Mouse (Mus musculus) liver, embryonic 12.5 days (tissue): ENCODE data around the gene Slc35g2. TPM values are rescaled to one million over a fixed set of nuclear protein-coding genes. Genes with fewer than 3 reads are reported as not detected.

Experiments
- ATAC-seq: fragments of 200-750 bp; cut with Nextera tagmentation; 2 replicates; pipeline ENCODE4 v1.8.0; 2017; ENCODE audit warnings: moderate number of reproducible peaks, mild to moderate bottlenecking, moderate library complexity
- H3K27ac ChIP-seq: fragments of 300-500 bp; sonication (generic); 2 replicates; pipeline ENCODE4 v1.5.1; 2016; ENCODE audit warnings: mild to moderate bottlenecking
- H3K27me3 ChIP-seq: fragments of 300-500 bp; sonication (generic); replicated peaks from 2 replicates; pipeline ENCODE4 v1.6.1; 2016; ENCODE audit warnings: mild to moderate bottlenecking, moderate library complexity
- H3K36me3 ChIP-seq: fragments of 300-500 bp; sonication (generic); 2 replicates; pipeline ENCODE4 v1.6.1; 2016; ENCODE audit warnings: mild to moderate bottlenecking, moderate library complexity
- H3K4me1 ChIP-seq: fragments of 300-500 bp; sonication (generic); 2 replicates; pipeline ENCODE4 v1.6.1; 2016
- H3K4me2 ChIP-seq: fragments of 300-500 bp; sonication (generic); 2 replicates; pipeline ENCODE4 v1.6.1; 2016; ENCODE audit warnings: mild to moderate bottlenecking, moderate library complexity
- H3K4me3 ChIP-seq: fragments of 300-500 bp; sonication (generic); 2 replicates; pipeline ENCODE4 v1.5.1; 2016; ENCODE audit warnings: mild to moderate bottlenecking, moderate library complexity
- H3K9ac ChIP-seq: fragments of 300-500 bp; sonication (generic); 2 replicates; pipeline ENCODE4 v1.6.1; 2016; ENCODE audit warnings: mild to moderate bottlenecking, moderate library complexity
- H3K9me3 ChIP-seq: fragments of 300-500 bp; sonication (generic); replicated peaks from 2 replicates; pipeline ENCODE4 v1.6.1; 2016; ENCODE audit warnings: mild to moderate bottlenecking, moderate library complexity
- WGBS: fragments of 180-500 bp; shearing (Covaris S2); methylation state at CpG from one replicate; pipeline ENCODE4 v1.1.7; 2016; ENCODE audit not compliant: insufficient replicate concordance; 5-methylcytosine and 5-hydroxymethylcytosine counted together
- polyA plus RNA-seq: library from polyadenylated mRNA; unstranded; fragments of >200 nt; fragmentation: Nextera tagmentation; extraction: Ambion mirVana; gene quantifications from 2 replicates; pipeline ENCODE4 v1.2.1, GENCODE M21; 2016

The Slc35g2 gene
- polyA plus RNA-seq, 1 experiment from 2014 or later: 1.5 TPM

GRCm38 (mm10) chr9:100582883-100583575, 12.1 kb upstream of the Slc35g2 start:
- H3K36me3 ChIP-seq: no peaks in the 10 kb centered on the region
- ATAC-seq: no peak
- no peaks in the 10 kb centered on the region for H3K9me3 ChIP-seq
- 49% methylated on average over 13 of the region's 13 CpGs for whole genome bisulfite sequencing
- H3K9ac ChIP-seq: no peak overlapping the region
- H3K27me3 ChIP-seq: no peaks in the 10 kb centered on the region
- H3K4me1 ChIP-seq: peaks cover 12% of the 10 kb centered on the region; the same call in 1 of the 2 replicates
- no peak overlapping the region for H3K4me3 ChIP-seq
- no peak overlapping the region for H3K4me2 ChIP-seq
- H3K27ac ChIP-seq: no peak overlapping the region

DNA sequence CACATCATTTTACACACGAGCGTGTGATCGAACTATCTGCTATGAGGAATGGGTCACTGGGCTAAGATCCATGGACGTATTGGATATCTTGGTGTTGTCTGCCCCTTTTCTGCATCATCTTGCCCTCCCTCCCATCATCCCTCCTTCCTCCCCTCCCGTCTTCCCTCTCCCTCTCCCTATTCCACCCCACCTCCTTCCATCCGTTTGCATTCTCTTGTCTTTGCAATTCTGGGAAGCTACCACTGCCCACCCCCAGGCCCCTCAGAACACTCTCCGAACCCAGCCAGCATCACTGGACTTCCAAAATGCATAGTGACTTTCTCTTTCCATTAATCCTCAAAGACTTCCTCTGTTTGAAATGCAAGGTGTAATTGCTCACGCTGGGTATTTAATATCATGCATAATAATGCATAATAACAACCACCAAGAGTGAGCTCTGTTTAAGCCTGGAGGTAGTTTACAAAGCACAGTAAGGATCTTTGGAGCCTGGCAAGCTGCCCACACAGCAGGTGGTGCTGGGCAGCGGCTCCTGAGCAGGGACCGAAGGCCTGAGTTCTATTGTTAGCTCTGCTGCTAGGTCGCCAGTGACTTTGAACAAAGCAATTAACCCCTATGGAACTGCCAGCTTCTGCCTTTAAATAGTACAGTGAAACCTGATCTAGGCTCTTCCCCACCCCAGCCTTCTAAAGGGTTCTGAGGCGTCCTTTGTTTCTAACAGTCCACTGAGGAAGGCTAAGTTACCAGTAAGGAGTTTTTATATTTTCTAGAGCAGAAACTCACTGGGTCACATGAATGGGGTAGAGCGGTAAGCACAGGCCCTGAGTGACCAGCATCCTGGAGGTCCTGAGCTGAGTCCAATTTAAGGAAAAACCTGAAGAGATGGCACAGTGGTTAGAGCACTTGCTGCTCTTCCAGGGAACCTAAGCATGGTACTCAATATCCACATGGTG, 10.9 kb upstream of the Slc35g2 start:
- Histone ChIP-seq H3K4me3 (no peak overlapping the region), H3K9ac (no peak overlapping the region), H3K27ac (no peak overlapping the region), H3K27me3 (no peaks in the 10 kb centered on the region), H3K4me1 (peaks cover 12% of the 10 kb centered on the region; the same call in 1 of the 2 replicates), H3K4me2 (no peak overlapping the region), H3K36me3 (no peaks in the 10 kb centered on the region), H3K9me3 (no peaks in the 10 kb centered on the region)
- WGBS: 62% methylated on average over 13 of the region's 13 CpGs
- ATAC-seq: no peak

GRCm38 (mm10) chr9:100580196-100580740, 9.4 kb upstream of the Slc35g2 start:
- ATAC-seq: no peak
- Histone ChIP-seq H3K9ac (no peak overlapping the region), H3K4me2 (no peak overlapping the region)

DNA sequence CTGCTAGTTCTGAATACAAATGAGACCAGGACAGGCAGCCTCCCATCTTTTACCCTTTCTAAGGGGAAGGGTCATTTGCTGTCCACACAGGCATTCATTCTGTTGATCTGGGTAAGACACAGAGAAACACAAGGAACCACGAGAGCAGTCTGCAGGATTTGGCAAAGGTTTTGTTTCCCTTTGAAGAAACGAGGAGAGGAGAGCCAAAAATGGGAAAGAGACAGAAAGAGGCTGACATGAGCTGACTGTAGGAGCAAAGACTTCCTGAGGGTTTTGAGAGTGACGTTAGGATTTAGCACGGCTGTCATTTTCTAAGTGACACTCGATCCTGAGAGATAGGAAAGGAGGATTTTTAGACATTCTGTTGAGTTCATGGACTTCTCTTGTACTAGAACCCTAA, 3.1 kb upstream of the Slc35g2 start:
- no peak overlapping the region for H3K4me3 ChIP-seq
- H3K36me3 ChIP-seq: no peaks in the 10 kb centered on the region
- peaks cover 36% of the 10 kb centered on the region for H3K27me3 ChIP-seq
- no peak for ATAC-seq
- no peak overlapping the region for H3K9ac ChIP-seq
- no peak overlapping the region for H3K4me2 ChIP-seq
- 46% methylated on average over 5 of the region's 5 CpGs for WGBS
- H3K27ac ChIP-seq: no peak overlapping the region
- H3K9me3 ChIP-seq: no peaks in the 10 kb centered on the region
- peaks cover 9% of the 10 kb centered on the region; the same call in 1 of the 2 replicates for H3K4me1 ChIP-seq

More at GRCm38 (mm10) chr9:100580196-100580740, 9.4 kb upstream of the Slc35g2 start:
- H3K36me3 ChIP-seq: no peaks in the 10 kb centered on the region
- 65% methylated on average over 20 of the region's 20 CpGs for WGBS
- no peaks in the 10 kb centered on the region for H3K9me3 ChIP-seq
- peaks cover 12% of the 10 kb centered on the region; the same call in 1 of the 2 replicates for H3K4me1 ChIP-seq
- H3K27ac ChIP-seq: no peak overlapping the region
- H3K27me3 ChIP-seq: no peaks in the 10 kb centered on the region
- no peak overlapping the region for H3K4me3 ChIP-seq

DNA sequence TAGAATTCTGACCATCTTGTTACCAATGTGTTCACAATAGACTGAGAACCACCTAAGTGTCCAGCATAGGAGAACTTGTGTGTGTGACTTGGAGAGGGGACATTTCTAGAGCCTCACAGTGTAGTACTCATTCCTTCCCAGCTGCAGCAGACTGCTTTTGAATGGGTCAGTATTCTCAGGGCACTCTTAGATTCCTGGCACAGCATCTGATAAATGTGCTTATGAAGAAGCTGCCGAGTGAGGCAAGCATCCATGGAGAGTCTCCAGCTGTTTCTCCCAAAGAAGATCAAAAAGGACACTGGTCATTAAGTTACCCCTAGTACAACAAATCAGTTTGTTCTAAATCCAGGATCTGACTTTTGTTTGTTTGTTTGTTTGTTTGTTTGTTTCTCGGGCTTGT, 2.4 kb upstream of the Slc35g2 start:
- Histone ChIP-seq H3K9me3 (no peaks in the 10 kb centered on the region), H3K4me3 (no peak overlapping the region), H3K27me3 (peaks cover 40% of the 10 kb centered on the region), H3K9ac (no peak overlapping the region), H3K4me1 (peaks cover 9% of the 10 kb centered on the region; the same call in 1 of the 2 replicates), H3K4me2 (no peak overlapping the region), H3K36me3 (no peaks in the 10 kb centered on the region), H3K27ac (no peak overlapping the region)
- 60% methylated on average over 2 of the region's 2 CpGs for WGBS
- no peak for ATAC-seq

- peak overlapping the region; percentile 76 for H3K4me2 ChIP-seq
- H3K4me1 ChIP-seq: peaks cover 9% of the 10 kb centered on the region; the same call in 1 of the 2 replicates
- H3K27me3 ChIP-seq: peaks cover 40% of the 10 kb centered on the region
- no peaks in the 10 kb centered on the region for H3K9me3 ChIP-seq
- ATAC-seq: no peak
- no peak overlapping the region for H3K4me3 ChIP-seq
- no peak overlapping the region for H3K9ac ChIP-seq
- no peak overlapping the region for H3K27ac ChIP-seq
- no peaks in the 10 kb centered on the region for H3K36me3 ChIP-seq
- 64% methylated on average over 1 of the region's 1 CpGs for WGBS
Measured at GRCm38 (mm10) chr9:100571511-100571910, 621 bp upstream of the Slc35g2 start.

DNA sequence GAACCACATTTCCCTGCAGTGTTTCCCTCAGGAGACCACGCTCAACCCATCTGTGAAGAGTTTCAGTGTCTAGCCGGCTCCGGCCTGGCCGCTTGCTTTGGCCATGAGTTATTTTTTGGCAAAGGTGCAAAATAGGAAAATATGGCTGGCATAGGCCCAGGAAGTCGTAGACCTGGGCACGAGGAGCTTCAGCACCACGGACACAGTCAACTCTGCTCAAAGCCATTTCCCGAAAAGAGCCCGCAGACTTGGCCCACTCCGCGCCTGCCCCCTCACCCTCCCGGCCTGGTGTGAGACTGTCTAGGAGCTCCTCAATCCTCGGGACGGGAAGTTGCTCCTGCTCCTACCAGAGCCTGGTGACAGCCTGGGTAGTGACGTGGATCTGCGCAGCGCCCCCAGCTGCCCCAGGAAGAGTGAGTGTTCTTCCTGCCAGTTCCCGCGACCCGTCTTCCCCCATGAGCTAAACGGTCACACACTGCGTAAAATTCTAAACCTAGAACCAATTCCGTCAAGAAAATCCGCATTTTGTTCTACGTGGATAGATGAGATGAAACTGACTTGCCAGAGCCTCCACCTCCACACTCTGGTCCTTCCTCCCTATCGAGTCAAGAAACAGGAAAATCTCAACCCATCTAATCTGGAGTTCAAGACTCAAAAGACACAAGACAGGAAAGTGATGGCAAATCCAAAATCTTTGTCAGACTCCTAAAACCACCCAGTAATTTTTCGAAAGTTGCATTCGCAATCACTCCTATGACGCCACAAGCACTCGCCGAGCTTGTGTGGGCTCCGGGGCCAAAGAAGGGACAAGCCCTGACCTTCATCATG, 878 bp downstream of the Slc35g2 start:
- Histone ChIP-seq H3K9ac (peak overlapping the region; percentile 51; the same call in 1 of the 2 replicates), H3K36me3 (no peaks in the 10 kb centered on the region), H3K27ac (no peak overlapping the region), H3K4me3 (peak overlapping the region; percentile 59), H3K27me3 (peaks cover 40% of the 10 kb centered on the region), H3K9me3 (no peaks in the 10 kb centered on the region), H3K4me1 (peaks cover 9% of the 10 kb centered on the region; the same call in 1 of the 2 replicates), H3K4me2 (peak overlapping the region; percentile 76)
- ATAC-seq: peak; percentile 40; the same call in 1 of the 2 replicates
- WGBS: 6% methylated on average over 32 of the region's 32 CpGs

- no peak overlapping the region for H3K4me2 ChIP-seq
- no peaks in the 10 kb centered on the region for H3K4me1 ChIP-seq
- H3K9ac ChIP-seq: no peak overlapping the region
- H3K9me3 ChIP-seq: no peaks in the 10 kb centered on the region
- no peak overlapping the region for H3K27ac ChIP-seq
- H3K27me3 ChIP-seq: no peaks in the 10 kb centered on the region
- H3K4me3 ChIP-seq: no peak overlapping the region
- ATAC-seq: no peak
- WGBS: 76% methylated on average over 10 of the region's 10 CpGs
- no peaks in the 10 kb centered on the region for H3K36me3 ChIP-seq
Measured at GRCm38 (mm10) chr9:100560251-100560890, 10.5 kb downstream of the Slc35g2 start.

GRCm38 (mm10) chr9:100558991-100559390, 11.9 kb downstream of the Slc35g2 start:
- no peak overlapping the region for H3K4me3 ChIP-seq
- no peak overlapping the region for H3K9ac ChIP-seq
- no peak overlapping the region for H3K4me2 ChIP-seq
- H3K27ac ChIP-seq: no peak overlapping the region
- no peaks in the 10 kb centered on the region for H3K27me3 ChIP-seq
- no peaks in the 10 kb centered on the region for H3K36me3 ChIP-seq
- H3K4me1 ChIP-seq: no peaks in the 10 kb centered on the region
- no peak for ATAC-seq
- H3K9me3 ChIP-seq: no peaks in the 10 kb centered on the region

GRCm38 (mm10) chr9:100558023-100558573, 12.8 kb downstream of the Slc35g2 start:
- 71% methylated on average over 4 of the region's 4 CpGs for WGBS
- Histone ChIP-seq H3K27ac (no peak overlapping the region), H3K27me3 (no peaks in the 10 kb centered on the region), H3K4me1 (no peaks in the 10 kb centered on the region), H3K9me3 (no peaks in the 10 kb centered on the region), H3K36me3 (no peaks in the 10 kb centered on the region), H3K9ac (no peak overlapping the region), H3K4me2 (no peak overlapping the region), H3K4me3 (no peak overlapping the region)
- ATAC-seq: no peak

DNA sequence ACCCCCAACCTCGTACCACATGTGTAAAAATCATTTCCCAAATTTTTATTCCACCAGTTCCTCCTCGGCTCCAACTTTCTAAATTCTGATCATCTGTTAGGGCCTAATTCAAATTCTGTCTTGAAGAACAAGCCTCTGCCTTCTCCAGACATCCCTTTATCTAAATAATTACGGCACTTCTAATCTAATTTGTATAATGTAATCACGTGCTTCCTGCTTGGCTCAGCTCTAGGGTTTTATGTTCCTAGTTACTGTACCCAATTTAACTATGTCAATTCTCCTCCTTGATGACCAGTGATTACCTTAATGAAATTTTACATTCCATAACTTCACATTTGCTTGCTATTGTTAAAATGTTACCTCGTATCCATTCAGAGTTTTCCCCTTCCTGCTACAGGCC, 15.2 kb downstream of the Slc35g2 start:
- Histone ChIP-seq H3K4me1 (no peaks in the 10 kb centered on the region), H3K9me3 (no peaks in the 10 kb centered on the region), H3K36me3 (no peaks in the 10 kb centered on the region), H3K4me2 (no peak overlapping the region), H3K27me3 (no peaks in the 10 kb centered on the region), H3K27ac (no peak overlapping the region), H3K4me3 (no peak overlapping the region), H3K9ac (no peak overlapping the region)
- no peak for ATAC-seq
- 60% methylated on average over 5 of the region's 5 CpGs for WGBS
